Mouse (Mus musculus): Measurements from ENCODE around the gene Serpinc1.

The Serpinc1 gene

DNA sequence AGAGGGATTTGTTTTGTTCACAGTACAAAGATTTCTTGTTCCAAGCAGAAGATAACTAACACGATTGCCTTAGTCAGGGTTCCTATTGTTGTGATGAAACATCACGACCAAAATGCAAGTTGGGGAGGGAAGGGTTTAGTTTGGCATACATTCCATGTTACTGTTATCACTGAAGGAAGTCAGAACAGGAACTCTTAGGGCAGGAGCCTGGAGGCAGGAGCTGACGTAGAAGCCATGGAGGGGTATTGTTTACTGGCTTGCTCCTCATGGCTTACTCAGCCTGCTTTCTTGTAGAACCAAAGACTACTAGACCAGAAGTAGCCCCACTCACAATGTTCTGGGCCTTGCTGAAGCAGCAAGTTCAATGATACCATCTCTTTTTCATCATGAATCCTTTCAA is 68.6 kb downstream of the Serpinc1 start:
- DNase-seq (ENCODE audit: low spot score in 2 of 2), result no peak

Measured in cerebellum, postnatal 4 days (tissue).